Mouse (Mus musculus) CH12.LX (cell line): ENCODE measurements around the gene Gm11084. TPM values are rescaled to one million over a fixed set of nuclear protein-coding genes. Genes with fewer than 3 reads are reported as not detected.

Source experiments
- DNase-seq: peaks from one replicate; pipeline ENCODE4 v3.0.0-alpha.2; 2013; ENCODE audit errors: extremely low read depth
- H3K27ac ChIP-seq: 2 replicates; pipeline ENCODE4 v1.5.1; 2012; ENCODE audit warnings: low read depth, mild to moderate bottlenecking, control low read depth, moderate library complexity; ENCODE audit not compliant: insufficient read depth
- H3K27me3 ChIP-seq: replicated peaks from 2 replicates; pipeline ENCODE3; 2012; ENCODE audit warnings: inconsistent platforms
- H3K36me3 ChIP-seq, 2 experiments: replicated peaks in 1 of 2; 2 replicates each; pipeline versions ENCODE3 to v1.6.1; 2012; ENCODE audit warnings: inconsistent platforms in 1 of 2, low read length in 1 of 2, mild to moderate bottlenecking in 1 of 2, mixed read lengths in 1 of 2, moderate library complexity in 1 of 2; ENCODE audit not compliant: control insufficient read depth in 1 of 2, insufficient read depth in 1 of 2
- H3K4me1 ChIP-seq, 2 experiments: 2 replicates each; pipeline ENCODE4 v1.6.1; 2012; ENCODE audit warnings: inconsistent platforms in 1 of 2, moderate library complexity in 1 of 2; ENCODE audit not compliant: insufficient read depth in 2 of 2, control insufficient read depth in 1 of 2
- H3K4me2 ChIP-seq: 2 replicates; pipeline ENCODE4 v1.6.1; 2012; ENCODE audit warnings: low read depth, mild to moderate bottlenecking, control low read depth; ENCODE audit not compliant: poor library complexity, insufficient read depth, severe bottlenecking
- H3K4me3 ChIP-seq, 3 experiments: fragments of 150-350 bp in 1 of 3; sonication (generic) in 1 of 3; replicated peaks in 1 of 3; 2 replicates each; pipeline versions ENCODE3 to v1.5.1; 2011 to 2012; ENCODE audit warnings: low read depth in 2 of 3, low read length in 2 of 3, mild to moderate bottlenecking in 2 of 3, moderate library complexity in 2 of 3, control low read depth in 1 of 3, improper control_type of control experiment in 1 of 3, inconsistent platforms in 1 of 3, mixed read lengths in 1 of 3; ENCODE audit not compliant: poor library complexity in 1 of 3
- H3K79me2 ChIP-seq: replicated peaks from 2 replicates; pipeline ENCODE4 v1.6.1; 2012; ENCODE audit warnings: mild to moderate bottlenecking, moderate library complexity; ENCODE audit not compliant: control insufficient read depth, poor library complexity, insufficient read depth, severe bottlenecking; ENCODE audit errors: extremely low read depth
- H3K9ac ChIP-seq: 2 replicates; pipeline ENCODE4 v1.6.1; 2012; ENCODE audit warnings: low read depth, mild to moderate bottlenecking, control low read depth, moderate library complexity; ENCODE audit not compliant: insufficient read depth
- H3K9me3 ChIP-seq: replicated peaks from 2 replicates; pipeline ENCODE3; 2012; ENCODE audit warnings: low read length, inconsistent platforms, mixed read lengths
- BHLHE40 ChIP-seq: IDR thresholded peaks from 2 replicates; pipeline ENCODE4 v1.6.1; 2011; ENCODE audit warnings: mild to moderate bottlenecking, low read depth, low read length, improper control_type of control experiment
- CTCF ChIP-seq, 2 experiments: IDR thresholded peaks in 1 of 2; conservative IDR thresholded peaks in 1 of 2; 2 replicates each; pipeline ENCODE4 v1.5.1; 2011 to 2012; ENCODE audit warnings: low read depth in 2 of 2, low read length in 2 of 2, improper control_type of control experiment in 1 of 2, inconsistent platforms in 1 of 2, mild to moderate bottlenecking in 1 of 2, moderate library complexity in 1 of 2
- E2F4 ChIP-seq: IDR thresholded peaks from 2 replicates; pipeline ENCODE4 v1.6.1; 2011; ENCODE audit warnings: low read depth, low read length, improper control_type of control experiment; ENCODE audit not compliant: insufficient replicate concordance
- GABPA ChIP-seq: IDR thresholded peaks from 2 replicates; pipeline ENCODE4 v1.6.1; 2012; ENCODE audit warnings: low read depth, low read length, improper control_type of control experiment, inconsistent platforms; ENCODE audit not compliant: insufficient replicate concordance
- IRF4 ChIP-seq: IDR thresholded peaks from 2 replicates; pipeline ENCODE4 v1.6.1; 2014; ENCODE audit warnings: low read depth, mild to moderate bottlenecking, inconsistent platforms, low read length, improper control_type of control experiment
- JUN ChIP-seq: IDR thresholded peaks from 2 replicates; pipeline ENCODE4 v1.6.1; 2011; ENCODE audit warnings: low read depth, mild to moderate bottlenecking, low read length, improper control_type of control experiment, moderate library complexity; ENCODE audit not compliant: insufficient read depth
- MAX ChIP-seq: IDR thresholded peaks from 2 replicates; pipeline ENCODE4 v1.6.1; 2011; ENCODE audit warnings: low read length, improper control_type of control experiment
- MEF2A ChIP-seq: IDR thresholded peaks from 2 replicates; pipeline ENCODE4 v1.6.1; 2014; ENCODE audit warnings: low read depth, mild to moderate bottlenecking, inconsistent platforms, low read length, improper control_type of control experiment, borderline replicate concordance
- NRF1 ChIP-seq: IDR thresholded peaks from 2 replicates; pipeline ENCODE4 v1.6.1; 2014; ENCODE audit warnings: low read depth, mild to moderate bottlenecking, inconsistent platforms, low read length, improper control_type of control experiment, moderate library complexity
- POLR2AphosphoS2 ChIP-seq: IDR thresholded peaks from 2 replicates; pipeline ENCODE4 v1.6.1; 2011; ENCODE audit warnings: low read depth, low read length, improper control_type of control experiment
- dilution Hi-C: fragments of 300-500 bp; cut with MboI; formaldehyde crosslinking; loops from 2 replicates; pipeline ENCODE4 v1.14.3; 2020; ENCODE audit warnings: low sequenced_read_pairs; ENCODE audit not compliant: extremely low pct_unique_long_range_greater_than_20kb, extremely low pct_ligation_motif_present
- in situ Hi-C: fragments of 300-500 bp; cut with MboI; formaldehyde crosslinking; loops from 3 replicates; pipeline ENCODE4 v1.14.3; 2019; ENCODE audit warnings: low sequenced_read_pairs, low pct_ligation_motif_present, low pct_unique_long_range_greater_than_20kb, mixed read lengths
- polyA plus RNA-seq: library from polyadenylated mRNA; unstranded; fragments of >175 nt; gene quantifications from 2 replicates; pipeline ENCODE4 v1.2.1, GENCODE M21; 2012; ENCODE audit warnings: low read depth; ENCODE audit not compliant: insufficient read length
- total RNA-seq, 2 experiments: library from RNA; depleted of rRNA; stranded (reverse); fragments of 300-350 nt in 1 of 2; fragments of >200 nt in 1 of 2; gene quantifications; 2 replicates each; pipeline ENCODE4 v1.2.3; 2012 to 2014

Gene Gm11084
- total and polyA plus RNA-seq, 3 experiments = not detected

- no peak for DNase-seq
- no peaks in the 10 kb centered on the region for H3K27me3 ChIP-seq
- no peaks in the 10 kb centered on the region; the same call in 1 of the 2 replicates for H3K79me2 ChIP-seq
- H3K4me3 ChIP-seq = no peak overlapping the region
- in situ Hi-C loops = no loop called here
- TF ChIP-seq MEF2A (no peak), POLR2AphosphoS2 (no peak)
- TF ChIP-seq, all 38 proteins: peak for 0
- Histone ChIP-seq H3K9ac (no peak overlapping the region), H3K9me3 (no peaks in the 10 kb centered on the region), H3K36me3 (peaks cover 7 to 22% of the 10 kb centered on the region in 2 experiments), H3K4me1 (no peaks in the 10 kb centered on the region), H3K4me2 (no peak overlapping the region), H3K27ac (no peak overlapping the region)
- dilution Hi-C loops = no loop called here
Observed at GRCm38 (mm10) chr2:72932186-72932585, 54.3 kb downstream of the Gm11084 start.

- in situ Hi-C loops (no loop called here), dilution Hi-C loops (no loop called here)
- H3K4me2 ChIP-seq = no peak overlapping the region
- no peak for DNase-seq
- no peak overlapping the region for H3K4me3 ChIP-seq
- H3K27me3 ChIP-seq = no peaks in the 10 kb centered on the region
- H3K4me1 ChIP-seq = no peaks in the 10 kb centered on the region
- no peak overlapping the region for H3K9ac ChIP-seq
- no peak overlapping the region for H3K27ac ChIP-seq
- TF ChIP-seq BHLHE40 (no peak), E2F4 (no peak), NRF1 (no peak), GABPA (no peak), JUN (no peak), IRF4 (no peak), CTCF (conservative IDR thresholded peaks at IDR 0.05 in 1 of 2, IDR thresholded peaks at IDR 0.05 in 1 of 2; ENCODE audit: low read depth in 2 of 2, low read length in 2 of 2) (no peak), MAX (no peak)
- H3K36me3 ChIP-seq = no peaks in the 10 kb centered on the region
- H3K79me2 ChIP-seq = no peaks in the 10 kb centered on the region
- no peaks in the 10 kb centered on the region for H3K9me3 ChIP-seq
Observed at GRCm38 (mm10) chr2:72924981-72925380, 61.5 kb downstream of the Gm11084 start.

Other genes starting within 250 kb of the Gm11084 start
- 37.7 and 41.8 TPM in 2 replicates for gene Sp3, start 6.3 kb downstream of the Gm11084 start, total RNA-seq (2012; rRNA removed)
- 86.8 and 95.7 TPM in 2 replicates for gene Sp3, start 6.3 kb downstream of the Gm11084 start, total RNA-seq (2014; rRNA removed)
- 33.8 and 40.4 TPM in 2 replicates for gene Sp3, start 6.3 kb downstream of the Gm11084 start, polyA plus RNA-seq
- 114 and 127 TPM in 2 replicates for gene Ola1, start 232.2 kb upstream of the Gm11084 start, total RNA-seq (2012; rRNA removed)
- 175 and 213 TPM in 2 replicates for gene Ola1, start 232.2 kb upstream of the Gm11084 start, total RNA-seq (2014; rRNA removed)
- gene Ola1, start 232.2 kb upstream of the Gm11084 start, polyA plus RNA-seq = 182 TPM in 2 replicates